Mouse (Mus musculus) ES-CJ7 (cell line): Measurements from ENCODE around the gene Cdh1.
"Not testable (repeated sequence)": the region's sequence is repeated elsewhere in the genome, so short reads cannot be mapped to it uniquely, and the experiment has no call there.

Source experiments
- DNase-seq: peaks from one replicate; pipeline ENCODE4 v3.0.0; 2011; ENCODE audit warnings: low read depth, low spot score

Cdh1 gene

GRCm38 (mm10) chr8:106603131-106603819 lies at the start of gene Cdh1:
Cdh1 (plus strand) TSS chr8:106603351.
- DNase-seq = peak; percentile 95

- peak; percentile 76 for DNase-seq
Observed at GRCm38 (mm10) chr8:106554011-106554410, 49.1 kb upstream of the Cdh1 start.

- peak; percentile 80 for DNase-seq
Observed at GRCm38 (mm10) chr8:106556068-106556645, 47.0 kb upstream of the Cdh1 start.

- no peak for DNase-seq
Observed at GRCm38 (mm10) chr8:106559844-106560243, 43.3 kb upstream of the Cdh1 start.

- DNase-seq = peak; percentile 93
Observed at GRCm38 (mm10) chr8:106561097-106561865, 41.9 kb upstream of the Cdh1 start.

- no peak for DNase-seq
Observed at GRCm38 (mm10) chr8:106563691-106564182, 39.4 kb upstream of the Cdh1 start.

- DNase-seq = no peak
Observed at GRCm38 (mm10) chr8:106569006-106569405, 34.1 kb upstream of the Cdh1 start.

- no peak for DNase-seq
Observed at GRCm38 (mm10) chr8:106570386-106570785, 32.8 kb upstream of the Cdh1 start.

GRCm38 (mm10) chr8:106571551-106572172 lies 31.5 kb upstream of the Cdh1 start:
- no peak for DNase-seq

- DNase-seq = not testable (repeated sequence)
Observed at GRCm38 (mm10) chr8:106572175-106572574, 31.0 kb upstream of the Cdh1 start.

GRCm38 (mm10) chr8:106573168-106573567 lies 30.0 kb upstream of the Cdh1 start, which contains the start of gene Gm10073:
Gm10073 (minus strand) TSS chr8:106573461.
- DNase-seq = not testable (repeated sequence)

GRCm38 (mm10) chr8:106574283-106574682 lies 28.9 kb upstream of the Cdh1 start:
- no peak for DNase-seq

- DNase-seq = no peak
Observed at GRCm38 (mm10) chr8:106576849-106577555, 26.1 kb upstream of the Cdh1 start.

GRCm38 (mm10) chr8:106579510-106579909 lies 23.6 kb upstream of the Cdh1 start:
- DNase-seq = no peak

- no peak for DNase-seq
Observed at GRCm38 (mm10) chr8:106581344-106582088, 21.6 kb upstream of the Cdh1 start.

- no peak for DNase-seq
Observed at GRCm38 (mm10) chr8:106584942-106585670, 18.0 kb upstream of the Cdh1 start.

- no peak for DNase-seq
Observed at GRCm38 (mm10) chr8:106585671-106586037, 17.5 kb upstream of the Cdh1 start.

GRCm38 (mm10) chr8:106586896-106587295 lies 16.3 kb upstream of the Cdh1 start:
- peak; percentile 80 for DNase-seq

GRCm38 (mm10) chr8:106588443-106589431 lies 14.4 kb upstream of the Cdh1 start:
- DNase-seq = no peak
